Mouse (Mus musculus) CD4-positive, CD25-positive, alpha-beta regulatory T cell, adult 2 months (primary cell): Measurements from ENCODE around the gene Lrrc4.
A peak's percentile ranks its signal among the peaks of the same experiment; 100 is the strongest.

Experiments used
- DNase-seq: peaks from one replicate; pipeline ENCODE4 v3.0.0-alpha.2; 2012; ENCODE audit warnings: low read depth, low spot score

Lrrc4 gene

GRCm38 (mm10) chr6:28825894-28826293 is 5.7 kb downstream of the Lrrc4 start:
- no peak for DNase-seq

- DNase-seq = no peak
Measured at GRCm38 (mm10) chr6:28823802-28824201, 7.7 kb downstream of the Lrrc4 start.

DNA sequence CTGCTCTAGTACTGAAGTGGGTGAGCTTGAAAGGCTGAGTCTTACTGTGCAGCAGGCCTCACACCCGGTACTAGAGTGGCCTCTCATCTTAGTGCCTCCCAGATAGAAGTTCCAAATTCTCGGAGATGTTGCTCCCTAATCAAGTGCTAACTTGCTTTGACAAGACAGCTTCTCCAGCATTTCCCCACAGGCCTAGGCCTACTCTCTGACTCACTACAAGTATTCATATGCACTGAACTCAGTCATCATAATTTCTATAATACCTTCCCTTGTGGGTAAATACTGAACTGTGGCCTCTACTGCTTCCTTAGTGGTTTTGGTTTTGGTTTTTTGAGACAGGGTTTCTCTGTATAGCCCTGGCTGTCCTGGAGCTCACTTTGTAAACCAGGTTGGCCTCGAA is 8.2 kb downstream of the Lrrc4 start:
- no peak for DNase-seq

GRCm38 (mm10) chr6:28822296-28822695 is 9.3 kb downstream of the Lrrc4 start:
- DNase-seq = no peak

GRCm38 (mm10) chr6:28819509-28820358 is 11.8 kb downstream of the Lrrc4 start:
- no peak for DNase-seq

GRCm38 (mm10) chr6:28817039-28817438 is 14.5 kb downstream of the Lrrc4 start:
- no peak for DNase-seq

DNA sequence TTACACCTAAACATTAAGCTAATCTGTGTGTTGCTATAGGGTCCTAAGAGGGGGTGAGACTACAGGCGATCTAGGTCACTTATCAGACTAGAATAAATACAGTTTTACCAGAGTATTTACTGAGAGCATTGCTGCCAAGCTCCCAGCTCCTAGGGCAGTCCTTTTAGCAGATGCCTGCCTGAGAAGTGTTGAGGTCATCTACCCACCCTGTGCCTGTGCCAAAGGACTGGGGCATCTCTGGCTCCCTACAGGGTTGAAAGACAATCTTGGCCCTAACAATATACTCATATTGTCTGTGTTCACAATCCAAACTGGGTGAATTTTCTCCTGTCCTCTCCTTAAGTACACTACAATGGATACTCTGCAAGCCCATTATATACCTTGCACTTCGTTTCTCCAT is 16.7 kb downstream of the Lrrc4 start:
- DNase-seq = no peak

- DNase-seq = no peak
Measured at GRCm38 (mm10) chr6:28813057-28813456, 18.5 kb downstream of the Lrrc4 start.

DNA sequence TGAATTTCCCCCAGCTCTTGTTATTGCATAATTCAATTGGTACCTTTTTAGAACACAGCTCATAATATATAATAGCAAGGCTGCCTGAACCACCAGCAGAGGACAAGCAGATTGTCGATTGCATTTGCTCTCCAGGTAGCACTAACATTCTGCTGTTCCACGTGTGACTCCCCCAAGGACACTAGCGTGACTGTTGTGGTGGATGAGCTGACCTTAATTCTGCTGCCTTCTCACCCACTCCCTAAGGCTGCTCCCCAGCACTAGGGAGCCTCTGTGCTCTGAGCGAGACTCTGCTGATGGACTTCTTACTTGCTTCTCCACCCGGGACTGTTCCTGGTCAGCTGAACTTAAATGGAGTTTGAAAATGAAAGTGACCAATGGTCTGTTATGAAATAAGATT is 26.8 kb downstream of the Lrrc4 start:
- no peak for DNase-seq

- no peak for DNase-seq
Measured at GRCm38 (mm10) chr6:28803678-28804279, 27.8 kb downstream of the Lrrc4 start.

DNA sequence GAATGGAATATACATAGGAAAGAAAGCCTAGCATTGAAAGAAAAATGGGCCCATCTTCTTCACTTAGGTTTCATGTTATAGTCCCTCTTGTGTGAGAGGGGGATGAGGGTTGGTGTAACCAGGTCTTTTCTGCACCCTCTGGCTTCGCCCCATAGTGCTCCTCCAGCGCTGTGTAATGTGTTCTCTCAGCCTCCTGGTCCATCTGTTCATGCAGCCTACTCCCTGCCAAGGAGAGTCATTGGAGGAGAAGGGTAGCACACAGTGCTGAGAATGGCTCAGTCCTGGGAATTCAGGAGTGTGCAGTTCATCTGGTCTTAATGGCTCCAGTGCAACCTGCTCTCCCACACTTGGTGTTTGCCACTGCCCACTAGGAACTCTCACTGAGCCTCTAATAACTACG is 30.6 kb downstream of the Lrrc4 start:
- DNase-seq = no peak

DNA sequence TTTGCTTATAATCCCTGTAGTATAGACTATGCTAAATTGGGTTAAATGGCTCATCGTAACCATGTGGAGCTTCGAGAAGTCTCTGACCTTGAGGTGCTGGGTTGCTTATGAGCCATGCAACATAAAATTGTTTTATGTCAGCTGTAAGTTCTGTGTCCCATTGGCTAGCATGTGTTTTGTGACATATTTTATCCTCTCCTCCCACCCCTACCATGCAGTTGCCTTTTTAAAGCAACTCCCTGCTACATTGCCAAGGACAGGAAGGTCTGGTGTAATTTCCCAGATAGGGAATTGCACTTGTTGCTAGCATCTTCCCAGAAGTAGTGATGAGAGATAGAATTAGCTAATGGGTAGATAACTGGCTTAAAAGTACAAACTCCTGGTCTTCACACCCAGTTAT is 31.7 kb downstream of the Lrrc4 start:
- no peak for DNase-seq

DNA sequence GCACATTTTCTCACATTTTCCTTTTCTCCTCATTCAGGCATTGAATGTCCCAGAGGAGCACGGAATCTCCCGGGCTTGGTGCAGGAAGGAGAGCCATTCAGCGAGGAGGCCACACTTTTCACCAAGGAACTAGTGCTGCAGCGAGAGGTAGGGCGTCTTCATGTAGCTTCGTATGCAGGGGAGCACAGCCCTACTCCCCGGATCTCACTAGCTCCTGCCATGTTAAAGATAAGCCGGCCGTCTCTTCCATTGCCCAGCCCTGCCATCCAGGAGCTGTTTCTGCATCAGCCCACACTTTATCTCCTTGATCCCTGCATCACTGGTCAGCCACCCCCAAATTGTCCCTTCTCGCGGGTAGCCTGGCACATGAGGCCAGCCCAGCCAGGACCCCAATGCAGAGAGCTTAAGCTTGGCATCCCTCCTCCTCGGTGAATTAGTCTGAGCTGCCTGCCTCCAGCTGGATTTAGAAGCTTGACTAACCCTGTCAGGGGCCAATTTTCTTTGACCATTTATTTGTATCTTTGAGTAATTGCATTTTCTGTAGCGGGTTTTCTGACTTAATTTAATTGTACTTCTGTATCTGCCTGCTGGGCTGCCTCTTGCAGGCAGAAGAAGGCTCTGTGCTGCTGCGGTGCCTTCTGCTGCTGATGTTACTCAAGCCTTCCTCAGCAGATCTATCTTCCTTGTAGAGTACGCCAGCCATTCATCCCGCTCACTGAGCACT is 35.6 kb downstream of the Lrrc4 start:
- no peak for DNase-seq

DNA sequence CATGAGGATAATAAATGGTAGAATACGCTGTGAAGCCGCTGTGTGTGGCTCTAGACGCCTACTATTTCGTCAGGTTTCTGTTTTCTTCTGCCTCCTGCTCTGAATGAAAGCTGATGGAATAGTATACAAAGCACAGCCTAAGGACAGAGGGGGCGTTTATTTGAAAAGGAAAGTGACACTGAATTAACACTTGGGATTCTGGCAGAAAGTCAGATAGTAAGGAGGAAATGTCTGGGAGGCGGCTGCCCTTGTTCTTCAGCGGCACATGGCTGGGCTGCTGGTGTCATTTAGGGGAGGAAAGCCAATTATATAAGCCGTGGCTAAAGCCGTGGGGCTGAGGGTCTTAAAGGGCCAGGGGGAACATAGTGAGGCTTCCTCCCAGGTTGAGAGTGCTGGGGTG is 36.2 kb downstream of the Lrrc4 start:
- no peak for DNase-seq

DNA sequence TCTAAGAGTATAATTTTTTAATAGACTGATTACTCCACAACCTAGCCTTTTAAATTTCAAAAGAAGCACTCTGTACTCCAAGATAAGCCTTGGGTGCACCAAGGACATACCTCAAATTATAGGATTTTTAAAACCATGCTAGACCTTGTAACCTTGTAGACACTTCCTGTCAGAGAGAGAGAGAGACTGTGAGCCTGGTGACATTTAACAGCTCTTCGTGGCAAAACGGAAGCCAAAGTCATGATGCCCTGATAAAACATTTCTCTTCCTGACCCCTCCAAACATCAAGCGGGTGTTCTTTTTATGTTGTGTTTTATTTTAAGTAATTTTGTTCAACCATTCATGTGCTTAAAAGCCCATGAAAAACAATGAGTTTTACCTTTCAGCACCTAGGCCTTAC is 39.7 kb downstream of the Lrrc4 start:
- peak; percentile 43 for DNase-seq

GRCm38 (mm10) chr6:28791183-28791582 is 40.4 kb downstream of the Lrrc4 start:
- DNase-seq = no peak

GRCm38 (mm10) chr6:28789685-28790084 is 41.9 kb downstream of the Lrrc4 start:
- DNase-seq = no peak

DNA sequence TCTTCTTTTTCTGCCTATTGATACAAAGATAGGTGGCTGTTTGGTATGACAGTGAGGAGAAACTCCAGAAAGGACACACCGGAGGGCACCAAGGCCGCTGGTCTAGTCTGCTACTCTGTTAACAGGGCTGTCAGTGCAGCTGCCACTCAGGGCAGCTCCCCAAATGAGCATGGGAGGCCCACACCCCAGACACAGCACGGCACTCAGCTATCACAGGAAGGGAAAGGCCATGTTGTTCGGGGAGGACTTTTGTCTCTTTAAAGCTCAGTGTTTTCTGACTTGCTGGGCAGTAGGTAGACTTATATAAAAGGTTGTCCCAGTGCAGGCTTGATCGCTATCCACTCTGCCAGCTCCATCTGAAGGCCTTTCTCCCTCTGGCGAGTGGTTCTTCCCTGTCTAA is 44.4 kb downstream of the Lrrc4 start:
- peak; percentile 5 for DNase-seq

DNA sequence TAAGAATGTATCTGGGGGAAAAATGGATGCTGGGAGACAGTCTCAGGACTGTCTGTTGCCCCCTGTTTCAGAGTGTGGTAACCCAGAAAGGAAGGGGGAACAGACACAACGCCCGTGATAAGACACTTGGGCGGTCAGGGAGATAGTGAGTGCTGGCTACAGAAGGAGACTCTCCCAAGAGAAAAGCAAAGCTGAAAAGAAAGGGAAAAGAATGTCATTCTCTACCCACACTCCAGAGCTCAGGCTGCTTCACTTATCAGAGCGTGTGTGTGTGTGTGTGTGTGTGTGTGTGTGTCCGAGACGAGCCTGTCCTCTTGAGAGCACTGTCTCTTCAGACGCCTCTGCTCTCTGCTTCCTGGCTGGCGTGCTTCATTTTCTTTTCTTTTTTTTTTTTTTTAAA is 45.8 kb downstream of the Lrrc4 start:
- no peak for DNase-seq

DNA sequence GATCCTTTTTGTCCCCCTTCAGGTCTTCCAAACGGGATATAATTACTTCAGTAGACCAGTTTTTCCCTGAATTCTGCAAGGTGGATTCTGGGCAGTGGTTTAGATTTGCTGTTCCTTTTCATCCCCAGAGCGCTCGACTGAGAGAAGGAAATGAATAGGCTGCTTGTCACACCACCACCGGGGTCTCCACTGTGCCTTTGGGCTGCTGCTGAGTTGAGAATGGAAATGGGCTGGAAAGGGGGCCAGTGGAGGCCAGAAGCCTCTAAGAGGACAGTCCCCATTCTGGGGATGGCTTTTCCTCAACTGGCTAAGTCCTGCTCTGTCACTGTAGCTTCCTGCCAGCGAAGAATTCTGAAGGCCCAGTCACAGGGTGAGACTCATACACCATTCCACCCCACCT is 47.6 kb downstream of the Lrrc4 start:
- no peak for DNase-seq

DNA sequence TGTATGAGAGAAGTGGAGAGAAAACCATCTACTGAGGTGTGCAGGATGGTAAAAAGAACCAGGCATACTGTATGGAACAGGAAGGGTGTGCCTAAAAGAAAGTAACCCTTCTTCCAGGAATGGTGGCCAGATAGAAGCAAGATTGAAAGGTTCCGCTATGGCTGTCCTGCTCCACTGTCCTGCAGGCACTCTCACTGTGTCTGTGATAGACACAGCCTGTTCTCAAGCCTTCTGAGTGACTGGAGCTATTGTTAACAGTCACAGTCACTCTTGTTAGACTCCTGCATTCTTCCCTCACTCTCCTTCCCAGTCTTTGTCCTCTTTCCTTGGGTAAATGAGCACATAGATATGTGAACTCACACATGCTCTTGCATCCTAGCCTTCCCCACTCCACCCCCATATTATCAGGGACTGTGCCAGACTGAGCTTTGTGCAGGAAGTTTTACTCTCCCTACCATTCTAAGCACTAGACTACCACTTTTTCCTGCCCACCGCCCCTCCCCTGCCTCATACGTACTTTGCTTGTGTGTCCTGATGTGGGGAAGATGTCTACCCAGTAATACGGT is 48.4 kb downstream of the Lrrc4 start:
- no peak for DNase-seq

- DNase-seq = no peak
Measured at GRCm38 (mm10) chr6:28781696-28782095, 49.9 kb downstream of the Lrrc4 start.
